Mouse (Mus musculus) erythroblast, embryonic 14.5 days (primary cell): ENCODE results near the gene Gucy2d. TPM values are rescaled to one million over a fixed set of nuclear protein-coding genes. Genes with fewer than 3 reads are reported as not detected.

Experiments
- H3K27me3 ChIP-seq: 2 replicates; pipeline ENCODE4 v1.6.1; 2012; ENCODE audit warnings: inconsistent platforms; ENCODE audit not compliant: control insufficient read depth
- H3K36me3 ChIP-seq: 2 replicates; pipeline ENCODE4 v1.6.1; 2012; ENCODE audit warnings: mild to moderate bottlenecking, inconsistent platforms; ENCODE audit not compliant: control insufficient read depth
- H3K4me1 ChIP-seq: 2 replicates; pipeline ENCODE4 v1.6.1; 2012; ENCODE audit warnings: inconsistent platforms; ENCODE audit not compliant: control insufficient read depth
- H3K4me3 ChIP-seq: replicated peaks from 2 replicates; pipeline ENCODE3; 2012; ENCODE audit warnings: moderate library complexity, mild to moderate bottlenecking, inconsistent platforms
- H3K9me3 ChIP-seq: 2 replicates; pipeline ENCODE4 v1.6.1; 2012; ENCODE audit warnings: low read length, inconsistent platforms, mixed read lengths; ENCODE audit not compliant: control insufficient read depth
- GATA1 ChIP-seq: IDR thresholded peaks from 2 replicates; pipeline ENCODE4 v1.6.1; 2012; ENCODE audit warnings: low read length, inconsistent platforms, mixed read lengths
- TAL1 ChIP-seq: IDR thresholded peaks from 3 replicates; pipeline ENCODE4 v1.6.1; 2012; ENCODE audit warnings: low read length, inconsistent platforms, mixed read lengths
- polyA plus RNA-seq: library from polyadenylated mRNA; stranded (reverse); fragments of >175 nt; gene quantifications from 2 replicates; pipeline ENCODE4 v1.2.3, GENCODE M21; 2012

Gucy2d gene
- polyA plus RNA-seq, 1 experiment: not detected

- Histone ChIP-seq H3K4me1 (peaks cover 6% of the 10 kb centered on the region), H3K27me3 (no peaks in the 10 kb centered on the region; the same call in 1 of the 2 replicates), H3K4me3 (no peak overlapping the region), H3K9me3 (no peaks in the 10 kb centered on the region), H3K36me3 (no peaks in the 10 kb centered on the region)
- TF ChIP-seq GATA1 (no peak), TAL1 (no peak)
Observed at GRCm38 (mm10) chr7:98429579-98429978, 10.6 kb upstream of the Gucy2d start.

DNA sequence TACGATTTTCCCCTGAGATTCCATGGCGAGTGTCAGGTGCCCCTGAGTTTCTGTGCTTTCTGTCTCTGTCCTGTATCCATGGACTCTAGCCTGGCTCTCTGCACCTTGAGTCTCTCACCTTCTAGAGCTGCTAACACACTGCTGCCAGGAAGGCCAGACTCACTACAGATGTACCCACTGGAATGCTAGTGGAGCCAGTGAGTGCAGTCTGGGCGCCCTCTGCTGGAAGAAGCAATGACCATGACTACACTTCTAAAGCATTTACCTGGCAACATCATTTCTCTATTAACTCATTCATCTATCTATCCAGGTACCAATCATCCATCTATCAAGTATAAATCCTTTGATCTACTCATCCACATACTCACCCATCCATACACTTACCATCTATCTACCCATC, 9.4 kb upstream of the Gucy2d start:
- Histone ChIP-seq H3K27me3 (no peaks in the 10 kb centered on the region; the same call in 1 of the 2 replicates), H3K36me3 (no peaks in the 10 kb centered on the region), H3K4me1 (peaks cover 6% of the 10 kb centered on the region), H3K9me3 (no peaks in the 10 kb centered on the region), H3K4me3 (no peak overlapping the region)
- TF ChIP-seq TAL1 (no peak), GATA1 (no peak)

GRCm38 (mm10) chr7:98437629-98438028, 2.6 kb upstream of the Gucy2d start:
- peaks cover 6% of the 10 kb centered on the region for H3K4me1 ChIP-seq
- no peaks in the 10 kb centered on the region for H3K36me3 ChIP-seq
- no peaks in the 10 kb centered on the region; the same call in 1 of the 2 replicates for H3K27me3 ChIP-seq
- no peaks in the 10 kb centered on the region for H3K9me3 ChIP-seq
- no peak overlapping the region for H3K4me3 ChIP-seq
- TF ChIP-seq GATA1: no peak
- no peak for TF ChIP-seq TAL1

- TF ChIP-seq TAL1 (no peak), GATA1 (no peak)
Observed at GRCm38 (mm10) chr7:98446873-98447272, 6.7 kb downstream of the Gucy2d start.

GRCm38 (mm10) chr7:98447585-98448308, 7.5 kb downstream of the Gucy2d start:
- Histone ChIP-seq H3K9me3 (no peaks in the 10 kb centered on the region), H3K36me3 (no peaks in the 10 kb centered on the region), H3K4me1 (no peaks in the 10 kb centered on the region), H3K27me3 (no peaks in the 10 kb centered on the region), H3K4me3 (no peak overlapping the region)
- TF ChIP-seq TAL1 (no peak), GATA1 (no peak)

More at GRCm38 (mm10) chr7:98446873-98447272, 6.7 kb downstream of the Gucy2d start:
- Histone ChIP-seq H3K4me3 (no peak overlapping the region), H3K9me3 (no peaks in the 10 kb centered on the region), H3K4me1 (no peaks in the 10 kb centered on the region), H3K36me3 (no peaks in the 10 kb centered on the region), H3K27me3 (no peaks in the 10 kb centered on the region)

- no peaks in the 10 kb centered on the region for H3K36me3 ChIP-seq
- H3K9me3 ChIP-seq: no peaks in the 10 kb centered on the region
- H3K4me3 ChIP-seq: no peak overlapping the region
- no peak for TF ChIP-seq GATA1
- TF ChIP-seq TAL1: no peak
- no peaks in the 10 kb centered on the region for H3K27me3 ChIP-seq
- no peaks in the 10 kb centered on the region for H3K4me1 ChIP-seq
Observed at GRCm38 (mm10) chr7:98448309-98448630, 8.1 kb downstream of the Gucy2d start.

DNA sequence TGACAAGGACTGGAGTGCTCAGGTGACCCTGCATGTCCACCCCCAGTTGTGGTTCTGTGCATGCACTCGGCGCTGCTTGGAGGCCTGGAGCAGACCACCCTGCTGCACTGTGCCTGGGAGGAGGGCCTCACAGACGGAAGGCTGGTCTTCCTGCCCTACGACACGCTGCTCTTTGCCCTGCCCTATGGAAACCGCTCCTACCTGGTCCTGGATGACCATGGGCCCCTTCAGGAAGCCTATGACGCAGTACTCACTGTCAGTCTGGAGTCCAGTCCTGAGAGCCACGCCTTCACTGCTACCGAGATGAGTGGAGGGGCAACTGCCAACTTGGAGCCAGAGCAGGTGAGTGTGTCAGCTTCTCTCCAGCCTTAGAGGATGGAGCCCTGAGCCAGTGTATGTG, 9.5 kb downstream of the Gucy2d start:
- TF ChIP-seq TAL1: no peak
- no peak for TF ChIP-seq GATA1
- H3K4me3 ChIP-seq: no peak overlapping the region

DNA sequence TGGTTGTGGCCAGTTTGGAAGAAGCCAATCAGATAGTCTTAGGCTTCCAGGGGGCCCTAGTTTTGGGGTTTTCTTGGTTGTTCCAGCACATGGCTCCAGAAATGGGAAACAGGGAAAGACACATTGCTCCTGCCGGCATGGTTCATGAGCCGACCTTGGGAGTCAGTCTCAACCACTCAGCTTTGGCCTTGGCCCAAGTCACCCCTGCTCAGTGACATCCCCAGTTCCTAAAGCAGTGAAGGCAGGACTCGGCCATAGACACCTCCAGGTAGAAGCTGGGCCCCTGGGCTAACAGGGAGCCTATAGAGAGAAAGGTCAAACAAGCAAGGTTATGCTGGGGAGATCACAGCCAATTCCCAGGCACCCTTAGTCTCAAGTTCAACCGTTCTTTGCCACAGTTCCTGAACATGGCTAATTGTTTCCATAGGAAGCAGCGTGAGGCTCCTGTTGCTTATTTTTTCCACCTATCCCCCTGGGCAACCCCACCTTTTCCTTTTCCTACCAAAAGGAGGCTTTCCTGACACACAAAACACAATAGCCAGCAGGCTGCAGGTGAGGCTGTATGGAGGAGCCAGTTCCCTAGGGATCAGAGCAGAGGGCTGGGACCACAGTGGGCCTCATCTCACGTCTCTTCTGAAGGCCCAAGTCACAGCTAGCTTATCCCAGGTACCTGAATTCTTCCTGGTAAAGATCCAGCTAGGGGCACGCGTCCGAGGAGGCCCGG, 14.3 kb downstream of the Gucy2d start:
- Histone ChIP-seq H3K27me3 (no peaks in the 10 kb centered on the region), H3K9me3 (no peaks in the 10 kb centered on the region), H3K4me1 (no peaks in the 10 kb centered on the region), H3K36me3 (no peaks in the 10 kb centered on the region), H3K4me3 (no peak overlapping the region)
- TF ChIP-seq TAL1: no peak
- no peak for TF ChIP-seq GATA1

More for the DNA sequence above, 9.5 kb downstream of the Gucy2d start:
- no peaks in the 10 kb centered on the region for H3K36me3 ChIP-seq
- H3K4me1 ChIP-seq: no peaks in the 10 kb centered on the region
- no peaks in the 10 kb centered on the region for H3K9me3 ChIP-seq
- no peaks in the 10 kb centered on the region for H3K27me3 ChIP-seq

DNA sequence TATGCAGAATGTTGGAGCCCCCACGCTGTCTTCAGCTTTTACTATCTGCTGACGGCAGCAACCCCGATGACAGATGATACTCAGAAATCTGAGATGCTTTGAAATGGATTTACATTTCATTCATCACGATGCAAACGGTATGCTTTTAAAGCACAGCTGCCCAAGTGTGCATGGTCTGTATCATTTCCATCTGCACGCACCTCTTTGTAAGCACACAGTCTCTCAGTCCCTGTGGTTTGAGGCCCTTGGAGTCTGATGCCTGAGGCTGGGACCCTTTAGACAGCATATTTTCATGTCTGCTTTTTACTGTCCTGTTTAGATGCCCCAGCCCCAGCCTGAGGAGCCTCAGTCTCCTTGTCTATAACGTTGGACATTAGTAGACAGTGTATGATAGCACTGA, 20.1 kb downstream of the Gucy2d start:
- Histone ChIP-seq H3K27me3 (no peaks in the 10 kb centered on the region), H3K9me3 (no peaks in the 10 kb centered on the region), H3K4me1 (no peaks in the 10 kb centered on the region), H3K4me3 (no peak overlapping the region), H3K36me3 (no peaks in the 10 kb centered on the region)
- TF ChIP-seq TAL1 (no peak), GATA1 (no peak)
